ENCODE assay signal across 35 mouse cellular contexts in genomic region chr12:39515690-39516089, GRCm38 (mm10).
"Had no signal": no experiment of that assay in that cellular context is flagged by ENCODE, and none has a peak within 500 bp of the region (broad histone marks: within the 10 kb centered on the region; RNA-seq: fewer than 3 reads in every experiment).

No protein-coding gene starts in this region.

- H3K9me3 ChIP-seq: heart, embryonic 10.5 days; heart, embryonic 12.5 days; heart, embryonic 13.5 days; heart, embryonic 15.5 days; hindbrain, embryonic 10.5 days; hindbrain, embryonic 12.5 days; hindbrain, embryonic 13.5 days; intestine, embryonic 15.5 days; kidney, embryonic 15.5 days had no signal

- H3K9ac ChIP-seq: heart, embryonic 12.5 days; heart, embryonic 13.5 days; heart, embryonic 15.5 days; hindbrain, embryonic 12.5 days; hindbrain, embryonic 13.5 days; hindbrain, embryonic 14.5 days; hindbrain, embryonic 15.5 days; intestine, embryonic 15.5 days; kidney, embryonic 15.5 days had no signal

- H3K4me3 ChIP-seq: heart, embryonic 10.5 days; heart, embryonic 12.5 days; heart, embryonic 13.5 days; heart, embryonic 15.5 days; hindbrain, embryonic 10.5 days; hindbrain, embryonic 12.5 days; hindbrain, embryonic 13.5 days; hindbrain, embryonic 15.5 days; intestine, embryonic 15.5 days; kidney, embryonic 15.5 days; layer of hippocampus, adult 2 months had no signal

- H3K4me1 ChIP-seq: heart, embryonic 10.5 days; heart, embryonic 12.5 days; heart, embryonic 13.5 days; heart, embryonic 15.5 days; hindbrain, embryonic 10.5 days; hindbrain, embryonic 12.5 days; hindbrain, embryonic 13.5 days; hindbrain, embryonic 15.5 days; intestine, embryonic 15.5 days; kidney, embryonic 15.5 days had no signal

- H3K4me2 ChIP-seq: heart, embryonic 11.5 days; heart, embryonic 12.5 days; heart, embryonic 13.5 days; heart, embryonic 15.5 days; hindbrain, embryonic 12.5 days; hindbrain, embryonic 13.5 days; hindbrain, embryonic 14.5 days; hindbrain, embryonic 15.5 days; intestine, embryonic 15.5 days; kidney, embryonic 15.5 days had no signal

- ATAC-seq: hindbrain, embryonic 16.5 days; hindbrain, postnatal 0 days; inflammation-experienced regulatory T-cells, adult 6 months; intestine, embryonic 15.5 days; intestine, embryonic 16.5 days; intestine, postnatal 0 days had no signal

- H3K27ac ChIP-seq: heart, embryonic 10.5 days; heart, embryonic 13.5 days; heart, embryonic 15.5 days; hindbrain, embryonic 10.5 days; hindbrain, embryonic 12.5 days; hindbrain, embryonic 13.5 days; hindbrain, embryonic 14.5 days; hindbrain, embryonic 15.5 days; hindbrain, postnatal 0 days; intestine, embryonic 15.5 days; kidney, embryonic 15.5 days; kidney, postnatal 0 days; layer of hippocampus, adult 2 months had no signal

- H3K27me3 ChIP-seq: heart, embryonic 13.5 days; heart, embryonic 15.5 days; hindbrain, embryonic 12.5 days; hindbrain, embryonic 13.5 days; hindbrain, embryonic 15.5 days; intestine, embryonic 15.5 days; kidney, embryonic 15.5 days had no signal

- DNase-seq: heart, postnatal 10 days; heart, postnatal 14 days; heart, postnatal 36 days; heart, postnatal 4 days; kidney, adult 11 months; kidney, adult 18-20 months; kidney, adult 2 months; kidney, adult 8-10 months; kidney, adult 9 months; kidney, postnatal 10 days; kidney, postnatal 14 days; kidney, postnatal 25 days; kidney, postnatal 36 days; kidney, postnatal 4 days; layer of hippocampus, adult 9-11 months; layer of hippocampus, postnatal 36 days had no signal

- H3K36me3 ChIP-seq: heart, embryonic 10.5 days; heart, embryonic 12.5 days; heart, embryonic 13.5 days; heart, embryonic 15.5 days; hindbrain, embryonic 10.5 days; hindbrain, embryonic 12.5 days; hindbrain, embryonic 13.5 days; hindbrain, embryonic 15.5 days; intestine, embryonic 15.5 days; kidney, embryonic 15.5 days had no signal
